13 mouse cellular contexts compared by ENCODE assay signal in genomic region chr19:40630096-40630495, GRCm38 (mm10). TPM values are rescaled to one million over a fixed set of nuclear protein-coding genes. Genes with fewer than 3 reads are reported as not detected.
DNase-seq lines count a peak whose midpoint lies in the region; ATAC-seq and TF ChIP-seq lines count a peak whose summit lies in the region.
"Had no signal": no experiment of that assay in that cellular context is flagged by ENCODE, and none has a peak within 500 bp of the region (broad histone marks: within the 10 kb centered on the region; RNA-seq: fewer than 3 reads in every experiment).

No protein-coding gene starts in this region.

- H3K27ac ChIP-seq in kidney, embryonic 15.5 days, result peak overlapping the region; percentile 63; the same call in 1 of the 2 replicates
- H3K27ac ChIP-seq in CH12.LX (ENCODE audit: insufficient read depth, low read depth), result no peak overlapping the region
- no peak overlapping the region for H3K27ac ChIP-seq in forebrain, embryonic 11.5 days (ENCODE audit: low read depth, low read length)
- no peak overlapping the region for H3K27ac ChIP-seq in midbrain, embryonic 14.5 days (replicated peaks; ENCODE audit: low read depth, low read length)
- H3K27ac ChIP-seq: embryonic facial prominence, embryonic 12.5 days; lung, embryonic 15.5 days had no signal

- no peak for TF ChIP-seq POLR2A in CH12.LX (IDR thresholded peaks at IDR 0.05; ENCODE audit: low read depth, low read length)

- dilution Hi-C loops in CH12.LX (cut with MboI; ENCODE audit: extremely low pct_ligation_motif_present, extremely low pct_unique_long_range_greater_than_20kb, low sequenced_read_pairs), result no loop called here

- in situ Hi-C loops in CH12.LX (cut with MboI; ENCODE audit: low pct_ligation_motif_present, low pct_unique_long_range_greater_than_20kb, low sequenced_read_pairs), result no loop called here

- H3K27me3 ChIP-seq in kidney, embryonic 15.5 days, result no peaks in the 10 kb centered on the region
- H3K27me3 ChIP-seq in CH12.LX (replicated peaks), result no peaks in the 10 kb centered on the region
- no peaks in the 10 kb centered on the region for H3K27me3 ChIP-seq in forebrain, embryonic 11.5 days (ENCODE audit: control insufficient read depth, insufficient read depth, low read length)
- H3K27me3 ChIP-seq in midbrain, embryonic 14.5 days (ENCODE audit: control insufficient read depth, insufficient read depth, low read length), result no peaks in the 10 kb centered on the region
- H3K27me3 ChIP-seq: embryonic facial prominence, embryonic 12.5 days; lung, embryonic 15.5 days; Patski had no signal

- no peak overlapping the region for H3K9ac ChIP-seq in kidney, embryonic 15.5 days
- no peak overlapping the region for H3K9ac ChIP-seq in CH12.LX (ENCODE audit: insufficient read depth, low read depth)
- H3K9ac ChIP-seq in forebrain, embryonic 11.5 days (ENCODE audit: low read length), result no peak overlapping the region
- no peak overlapping the region for H3K9ac ChIP-seq in midbrain, embryonic 14.5 days (replicated peaks; ENCODE audit: low read length)
- H3K9ac ChIP-seq: embryonic facial prominence, embryonic 12.5 days; lung, embryonic 15.5 days had no signal

- no peak overlapping the region for H3K4me3 ChIP-seq in kidney, embryonic 15.5 days (replicated peaks)
- no peak overlapping the region for H3K4me3 ChIP-seq in CH12.LX (replicated peaks in 1 of 3; ENCODE audit: low read depth in 2 of 3, low read length in 2 of 3, poor library complexity in 1 of 3)
- H3K4me3 ChIP-seq in forebrain, embryonic 11.5 days (ENCODE audit: low read depth, low read length), result no peak overlapping the region
- H3K4me3 ChIP-seq in midbrain, embryonic 14.5 days (replicated peaks; ENCODE audit: low read depth, low read length), result no peak overlapping the region
- H3K4me3 ChIP-seq: embryonic facial prominence, embryonic 12.5 days; lung, embryonic 15.5 days had no signal

- ATAC-seq in kidney, embryonic 15.5 days (replicated peaks; ENCODE audit: low FRiP score), result no peak
- no peak for ATAC-seq in forebrain, embryonic 11.5 days (replicated peaks; ENCODE audit: low FRiP score)
- no peak for ATAC-seq in midbrain, embryonic 14.5 days (ENCODE audit: low FRiP score, low TSS enrichment)
- ATAC-seq: intestine, postnatal 0 days; Patski had no signal

- no peaks in the 10 kb centered on the region for H3K36me3 ChIP-seq in kidney, embryonic 15.5 days
- H3K36me3 ChIP-seq in CH12.LX (replicated peaks in 1 of 2; ENCODE audit: control insufficient read depth in 1 of 2, insufficient read depth in 1 of 2, low read length in 1 of 2), result no peaks in the 10 kb centered on the region
- no peaks in the 10 kb centered on the region for H3K36me3 ChIP-seq in forebrain, embryonic 11.5 days (ENCODE audit: control insufficient read depth, insufficient read depth, low read length)
- no peaks in the 10 kb centered on the region for H3K36me3 ChIP-seq in midbrain, embryonic 14.5 days (ENCODE audit: control insufficient read depth, insufficient read depth, low read length)
- H3K36me3 ChIP-seq: embryonic facial prominence, embryonic 12.5 days; lung, embryonic 15.5 days had no signal

- TF ChIP-seq CTCF in CH12.LX (conservative IDR thresholded peaks at IDR 0.05 in 1 of 2, IDR thresholded peaks at IDR 0.05 in 1 of 2; ENCODE audit: low read depth in 2 of 2, low read length in 2 of 2), result no peak

- no peaks in the 10 kb centered on the region for H3K79me2 ChIP-seq in CH12.LX (replicated peaks; ENCODE audit: control insufficient read depth, extremely low read depth, insufficient read depth, poor library complexity, severe bottlenecking)

- no peak overlapping the region for H3K4me2 ChIP-seq in kidney, embryonic 15.5 days
- no peak overlapping the region for H3K4me2 ChIP-seq in CH12.LX (ENCODE audit: insufficient read depth, low read depth, poor library complexity, severe bottlenecking)
- H3K4me2 ChIP-seq in forebrain, embryonic 11.5 days (ENCODE audit: low read depth, low read length, severe bottlenecking), result no peak overlapping the region
- no peak overlapping the region for H3K4me2 ChIP-seq in midbrain, embryonic 14.5 days (ENCODE audit: low read length)
- H3K4me2 ChIP-seq: embryonic facial prominence, embryonic 12.5 days; lung, embryonic 15.5 days had no signal

- no peak for TF ChIP-seq RAD21 in CH12.LX (IDR thresholded peaks at IDR 0.05; ENCODE audit: low read depth, low read length)

- H3K4me1 ChIP-seq in kidney, embryonic 15.5 days, result no peaks in the 10 kb centered on the region
- peaks cover 0 to 8% of the 10 kb centered on the region in 2 experiments; a peak in 2 of 4 replicates for H3K4me1 ChIP-seq in CH12.LX (ENCODE audit: control insufficient read depth in 1 of 2, insufficient read depth in 2 of 2)
- no peaks in the 10 kb centered on the region for H3K4me1 ChIP-seq in forebrain, embryonic 11.5 days (replicated peaks; ENCODE audit: control insufficient read depth, insufficient read depth, low read length)
- H3K4me1 ChIP-seq in midbrain, embryonic 14.5 days (ENCODE audit: control insufficient read depth, insufficient read depth, low read length), result no peaks in the 10 kb centered on the region
- H3K4me1 ChIP-seq: embryonic facial prominence, embryonic 12.5 days had no signal

- 77% methylated on average over 3 of the region's 3 CpGs for WGBS in kidney, embryonic 15.5 days
- 82% methylated on average over 3 of the region's 3 CpGs for WGBS in forebrain, embryonic 11.5 days
- 90% methylated on average over 3 of the region's 3 CpGs for WGBS in midbrain, embryonic 14.5 days

- TF ChIP-seq EP300 in CH12.LX (IDR thresholded peaks at IDR 0.05; ENCODE audit: low read length), result no peak

- no peaks in the 10 kb centered on the region for H3K9me3 ChIP-seq in kidney, embryonic 15.5 days (replicated peaks)
- no peaks in the 10 kb centered on the region for H3K9me3 ChIP-seq in CH12.LX (replicated peaks; ENCODE audit: low read length)
- no peaks in the 10 kb centered on the region for H3K9me3 ChIP-seq in forebrain, embryonic 11.5 days (ENCODE audit: control insufficient read depth, low read length)
- H3K9me3 ChIP-seq in midbrain, embryonic 14.5 days (ENCODE audit: control insufficient read depth, low read length), result no peaks in the 10 kb centered on the region
- H3K9me3 ChIP-seq: embryonic facial prominence, embryonic 12.5 days; lung, embryonic 15.5 days had no signal

- DNase-seq in kidney, adult 18-20 months, result no peak
- DNase-seq in CH12.LX (ENCODE audit: extremely low read depth), result no peak
- peak; percentile 20 to 29 for DNase-seq in adrenal gland, postnatal 36 days
- DNase-seq in kidney, postnatal 25 days, result peak; percentile 38 to 65
- DNase-seq in cerebellum, adult 11-12 months, result no peak
- no peak for DNase-seq in forebrain, embryonic 11.5 days (ENCODE audit: low spot score)
- no peak for DNase-seq in midbrain, embryonic 14.5 days
- DNase-seq: gastrocnemius, postnatal 10 days had no signal

TF ChIP-seq in CH12.LX, 34 proteins besides CTCF, POLR2A, EP300 and RAD21:
- TF ChIP-seq ZMIZ1 (IDR thresholded peaks at IDR 0.05; ENCODE audit: low read depth, low read length) (no peak), UBTF (IDR thresholded peaks at IDR 0.05; ENCODE audit: low read depth, low read length) (0 out of 2 replicates have a peak, but pooled peaks have one; percentile 58), MAZ (IDR thresholded peaks at IDR 0.05; ENCODE audit: low read depth, low read length) (no peak), MAX (IDR thresholded peaks at IDR 0.05; ENCODE audit: low read length) (no peak), USF1 (IDR thresholded peaks at IDR 0.05; ENCODE audit: low read depth, low read length) (no peak), TBP (conservative IDR thresholded peaks at IDR 0.05; ENCODE audit: low read depth, low read length) (peak; percentile 79)

RNA-seq across cellular contexts. Expression of gene Entpd1, which starts 17.9 kb away (rescaled TPM):
- 5.3 and 6.5 TPM in 2 replicates for polyA plus RNA-seq in kidney, embryonic 15.5 days (2015; fragmentation: Nextera tagmentation; extraction: Ambion mirVana)
- 21.2 TPM in 2 replicates for total RNA-seq in CH12.LX (2012; rRNA removed)
- total RNA-seq in CH12.LX (2014; rRNA removed), result 14.7 and 15.7 TPM in 2 replicates
- polyA plus RNA-seq in CH12.LX (2012; ENCODE audit: insufficient read length, low read depth), result 18.6 and 19.5 TPM in 2 replicates
- total RNA-seq in adrenal gland, postnatal 36 days (2021), result 10 to 100 TPM; 20.6 to 40.8 TPM
- polyA plus RNA-seq in forebrain, embryonic 11.5 days (2014; fragmentation: Nextera tagmentation; extraction: Ambion mirVana), result 7.8 and 9.3 TPM in 2 replicates
- polyA plus RNA-seq in midbrain, embryonic 14.5 days (2014; fragmentation: Nextera tagmentation; extraction: Ambion mirVana), result 5.4 and 9.2 TPM in 2 replicates

RNA-seq across cellular contexts. Expression of gene Tctn3, which starts 18.1 kb away (rescaled TPM):
- 11.4 and 12.3 TPM in 2 replicates for polyA plus RNA-seq in kidney, embryonic 15.5 days (2015; fragmentation: Nextera tagmentation; extraction: Ambion mirVana)
- 8.4 and 9.9 TPM in 2 replicates for total RNA-seq in CH12.LX (2012; rRNA removed)
- 5.8 and 6.4 TPM in 2 replicates for total RNA-seq in CH12.LX (2014; rRNA removed)
- polyA plus RNA-seq in CH12.LX (2012; ENCODE audit: insufficient read length, low read depth), result 7.4 and 10.6 TPM in 2 replicates
- 1 to 10 TPM; 5.1 to 5.5 TPM for total RNA-seq in adrenal gland, postnatal 36 days (2021)
- 15.1 and 16.6 TPM in 2 replicates for polyA plus RNA-seq in forebrain, embryonic 11.5 days (2014; fragmentation: Nextera tagmentation; extraction: Ambion mirVana)
- polyA plus RNA-seq in midbrain, embryonic 14.5 days (2014; fragmentation: Nextera tagmentation; extraction: Ambion mirVana), result 12.5 and 13.7 TPM in 2 replicates

RNA-seq across cellular contexts. Expression of gene Aldh18a1, which starts 41.8 kb away (rescaled TPM):
- 53.0 and 58.3 TPM in 2 replicates for polyA plus RNA-seq in kidney, embryonic 15.5 days (2015; fragmentation: Nextera tagmentation; extraction: Ambion mirVana)
- total RNA-seq in CH12.LX (2012; rRNA removed) (134 and 193 TPM in 2 replicates), CH12.LX (2014; rRNA removed) (101 and 104 TPM in 2 replicates)
- polyA plus RNA-seq in CH12.LX (2012; ENCODE audit: insufficient read length, low read depth), result 92.2 and 120 TPM in 2 replicates
- total RNA-seq in adrenal gland, postnatal 36 days (2021), result 10 to 100 TPM; 19.2 to 35.1 TPM
- 109 and 112 TPM in 2 replicates for polyA plus RNA-seq in forebrain, embryonic 11.5 days (2014; fragmentation: Nextera tagmentation; extraction: Ambion mirVana)
- 45.2 and 57.8 TPM in 2 replicates for polyA plus RNA-seq in midbrain, embryonic 14.5 days (2014; fragmentation: Nextera tagmentation; extraction: Ambion mirVana)

Comparison
In these comparisons a context has a peak if more than half of its experiments do, and no peak if none do; other contexts are left out.
1. DNase-seq: peak in adrenal gland, postnatal 36 days (2 of 2) and kidney, postnatal 25 days (2 of 2); none in kidney, adult 18-20 months (single experiment), CH12.LX (single experiment), cerebellum, adult 11-12 months (single experiment), forebrain, embryonic 11.5 days (single experiment) and midbrain, embryonic 14.5 days (single experiment).